Mouse (Mus musculus) lung, postnatal 25 days (tissue): ENCODE measurements at regions not wholly inside any gene's neighbourhood (a gene's known extent, or its start where the extent isn't known, plus 50 kb on each side); places are given as distances from the start of the nearest gene placed in this dataset.
A peak's percentile ranks its signal among the peaks of the same experiment; 100 is the strongest.

Experiments used
- DNase-seq: peaks from one replicate; pipeline ENCODE4 v3.0.0; 2022; ENCODE audit warnings: low spot score

DNA sequence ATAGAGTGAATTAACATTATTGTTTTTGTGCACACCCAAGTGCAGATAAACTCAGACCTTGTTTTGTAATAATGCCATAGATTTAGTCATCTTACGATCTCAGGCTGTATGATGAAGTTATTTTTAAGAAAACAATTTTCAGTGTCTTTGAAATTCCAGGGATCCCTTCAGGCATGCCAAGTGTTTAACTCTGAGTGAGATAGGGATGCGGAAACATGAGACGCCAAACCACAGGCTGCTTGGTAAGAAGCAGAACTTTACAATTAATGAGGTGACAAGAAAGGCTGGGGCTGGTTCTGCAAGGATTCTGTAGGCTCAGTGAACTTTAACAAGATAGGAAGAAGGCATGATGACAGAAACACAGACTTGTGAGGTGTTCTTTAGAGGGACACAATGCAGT, 292.3 kb upstream of the Alcam start:
- DNase-seq = no peak

GRCm38 (mm10) chr16:52744720-52745119, 290.8 kb upstream of the Alcam start:
- no peak for DNase-seq

DNA sequence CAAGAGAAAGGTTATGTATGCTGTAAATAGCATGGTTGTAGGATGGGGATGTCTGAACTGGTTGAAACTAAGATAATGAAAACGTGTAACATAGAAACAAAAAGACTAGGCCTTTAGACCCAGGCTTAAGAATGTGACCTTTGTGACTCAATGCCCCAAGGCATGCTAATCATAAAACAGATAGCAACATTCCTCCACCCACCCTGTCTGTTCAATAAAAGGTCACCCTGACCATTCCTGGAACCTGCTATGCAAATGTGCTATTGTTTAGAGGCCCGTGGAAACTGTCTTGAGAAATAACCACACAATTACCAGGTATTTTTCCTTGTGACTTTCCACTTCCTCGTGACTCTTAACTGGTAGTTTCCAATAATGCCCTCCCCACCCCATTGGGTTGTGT, 288.3 kb upstream of the Alcam start:
- no peak for DNase-seq

GRCm38 (mm10) chr16:52726120-52726844, 272.4 kb upstream of the Alcam start:
- DNase-seq = no peak

- no peak for DNase-seq
Measured at GRCm38 (mm10) chr16:52718231-52718932, 264.5 kb upstream of the Alcam start.

- DNase-seq = no peak
Measured at GRCm38 (mm10) chr16:52690272-52690671, 236.4 kb upstream of the Alcam start.

- peak; percentile 70 for DNase-seq
Measured at GRCm38 (mm10) chr16:52654825-52655224, 201.0 kb upstream of the Alcam start.
